Mouse (Mus musculus): Measurements from ENCODE around the gene Exosc5. TPM values are rescaled to one million over a fixed set of nuclear protein-coding genes. Genes with fewer than 3 reads are reported as not detected.
A peak's percentile ranks its signal among the peaks of the same experiment; 100 is the strongest.

The Exosc5 gene
- total RNA-seq, 2 experiments from 2014 or later, result 22.6 to 23.9 TPM

DNA sequence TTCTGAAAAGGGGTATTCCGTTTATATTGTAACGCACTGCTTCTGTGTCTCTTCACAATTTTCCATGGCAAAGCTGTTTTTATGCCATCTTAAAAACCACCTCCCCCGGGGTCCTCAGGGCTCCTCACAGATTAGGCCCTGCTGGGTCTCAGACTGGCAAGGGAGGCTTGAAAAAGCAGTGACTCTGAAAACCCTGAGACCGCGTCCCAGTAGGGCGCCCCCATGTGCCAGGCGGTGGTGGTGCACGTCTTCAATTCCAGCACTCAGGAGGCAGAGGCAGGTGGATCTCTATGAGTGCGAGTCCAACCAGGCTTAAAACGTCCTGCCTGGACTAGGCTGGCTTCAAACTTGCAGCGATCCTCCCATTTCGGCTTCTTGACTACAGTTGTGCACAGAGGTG, 41.8 kb downstream of the Exosc5 start:
- intact Hi-C loops (cut with DNase I), result no loop called here
- no peak for DNase-seq (ENCODE audit: low spot score in 2 of 2)

- intact Hi-C loops (cut with DNase I), result no loop called here
- DNase-seq (ENCODE audit: low spot score in 2 of 2), result no peak
Measured at GRCm38 (mm10) chr7:25702350-25702749, 43.4 kb downstream of the Exosc5 start.

GRCm38 (mm10) chr7:25703793-25704494, 45.0 kb downstream of the Exosc5 start:
- intact Hi-C loops (cut with DNase I), result no loop called here
- no peak for DNase-seq (ENCODE audit: low spot score in 2 of 2)

GRCm38 (mm10) chr7:25704716-25705364, 45.9 kb downstream of the Exosc5 start:
- no peak for DNase-seq (ENCODE audit: low spot score in 2 of 2)
- intact Hi-C loops (cut with DNase I), result no loop called here

DNA sequence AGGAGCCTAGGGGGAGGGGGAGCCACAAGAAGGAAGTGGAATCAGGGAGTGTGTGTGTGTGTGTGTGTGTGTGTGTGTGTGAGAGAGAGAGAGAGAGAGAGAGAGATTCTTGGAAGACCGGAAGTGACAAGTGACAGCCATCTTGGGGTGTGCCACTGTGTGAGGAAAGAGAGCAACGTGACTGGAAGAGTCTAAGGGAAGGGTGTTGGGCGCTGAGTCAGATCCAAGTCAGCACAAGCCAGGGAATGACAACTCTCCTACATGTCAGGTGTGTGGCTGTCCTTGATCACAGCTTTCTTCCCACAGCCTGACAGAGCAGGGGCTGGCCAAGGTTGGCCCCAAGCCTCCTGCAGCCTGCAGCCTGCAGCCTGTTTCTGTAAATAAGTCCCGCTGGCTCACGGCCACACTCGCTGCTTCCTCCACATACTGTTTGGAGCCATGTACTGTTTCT, 46.9 kb downstream of the Exosc5 start:
- intact Hi-C loops (cut with DNase I), result no loop called here
- peak; percentile 51 to 74 for DNase-seq (ENCODE audit: low spot score in 2 of 2)

DNA sequence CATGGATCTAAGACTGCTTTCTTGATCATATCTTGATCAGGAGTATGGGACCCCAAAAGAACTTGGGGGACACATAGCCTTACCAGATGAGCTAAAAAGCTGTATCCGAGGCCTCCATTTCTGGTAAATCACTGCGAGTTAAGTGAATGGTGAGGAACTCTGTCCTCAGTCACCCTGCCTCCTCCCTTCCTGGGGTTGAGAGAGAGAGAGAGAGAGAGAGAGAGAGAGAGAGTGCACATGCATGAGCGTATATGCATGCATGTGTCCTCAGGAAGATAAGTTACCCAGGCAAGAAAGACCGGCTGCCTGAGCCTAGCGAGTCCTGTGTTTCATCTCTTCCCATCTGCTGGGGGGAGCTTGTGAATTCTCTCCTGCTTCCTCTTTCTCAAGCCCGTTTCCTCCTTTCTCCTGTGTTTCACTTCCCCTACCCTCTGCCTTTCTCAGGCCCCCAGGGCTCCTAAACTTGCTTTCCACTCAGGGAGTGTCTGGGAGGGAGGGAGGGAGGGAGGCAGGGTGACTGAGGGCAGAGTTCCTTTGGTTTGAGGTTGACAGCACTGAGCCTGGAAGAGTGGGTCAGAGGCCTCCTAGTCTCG, 47.7 kb downstream of the Exosc5 start:
- peak in 1 of 2 experiments; percentile 48 for DNase-seq (ENCODE audit: low spot score in 2 of 2)

GRCm38 (mm10) chr7:25707581-25708292, 48.8 kb downstream of the Exosc5 start:
- no peak for DNase-seq (ENCODE audit: low spot score in 2 of 2)
- intact Hi-C loops (cut with DNase I), result no loop called here

More for the DNA sequence above, 47.7 kb downstream of the Exosc5 start:
- intact Hi-C loops (cut with DNase I), result no loop called here

DNA sequence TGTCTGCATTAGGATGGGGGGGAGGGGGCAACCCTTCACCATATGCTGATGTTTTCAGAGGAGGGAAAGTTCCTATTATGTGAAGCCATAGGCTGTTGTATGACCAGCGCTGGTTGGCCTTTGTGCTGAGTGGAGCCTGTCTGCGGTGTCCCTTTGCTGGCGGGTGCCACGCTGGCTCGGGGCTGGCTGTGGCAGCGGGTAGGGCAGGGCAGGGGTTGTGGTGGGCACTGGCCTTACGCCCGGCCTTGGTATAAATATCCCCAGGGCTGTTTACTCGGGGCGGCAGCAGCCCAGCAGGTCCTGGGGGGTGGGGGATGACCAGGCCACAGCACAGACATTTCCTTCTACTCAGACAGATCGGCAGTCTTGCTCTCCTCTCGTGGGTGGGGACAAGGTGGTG, 51.0 kb downstream of the Exosc5 start:
- DNase-seq (ENCODE audit: low spot score in 2 of 2), result peak; percentile 53 to 56
- intact Hi-C loops (cut with DNase I), result no loop called here

DNA sequence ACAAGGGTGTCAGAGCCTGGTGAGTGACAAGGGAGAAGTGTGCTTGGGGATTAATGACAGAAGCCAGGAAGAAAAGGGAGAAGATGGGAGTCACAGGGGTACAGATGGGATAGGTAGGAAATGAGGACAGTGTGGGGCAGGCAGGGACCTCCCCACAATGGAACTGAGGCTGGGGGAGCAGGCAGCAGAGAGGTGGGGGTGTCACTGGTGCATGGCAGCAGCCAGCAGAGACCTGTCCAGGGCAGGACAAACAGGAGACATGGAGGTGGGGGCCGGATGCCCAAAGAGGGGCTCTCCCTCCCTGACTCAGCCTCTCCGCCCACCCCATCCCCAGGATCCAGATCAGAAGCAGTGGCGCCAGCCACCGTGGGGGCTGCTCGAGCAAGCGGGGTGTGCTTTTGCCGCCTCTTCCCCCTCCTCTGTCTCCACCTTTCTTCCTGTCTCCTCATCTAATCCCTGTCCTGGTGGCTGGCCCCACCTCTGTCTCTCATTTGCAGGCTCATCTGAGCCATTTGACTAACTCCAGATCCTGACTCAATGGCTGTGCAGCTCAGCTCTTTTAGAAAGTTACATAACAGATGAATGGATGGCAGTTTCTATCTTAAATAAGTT, 51.7 kb downstream of the Exosc5 start:
- peak; percentile 54 to 58 for DNase-seq (ENCODE audit: low spot score in 2 of 2)
- intact Hi-C loops (cut with DNase I), result no loop called here

DNA sequence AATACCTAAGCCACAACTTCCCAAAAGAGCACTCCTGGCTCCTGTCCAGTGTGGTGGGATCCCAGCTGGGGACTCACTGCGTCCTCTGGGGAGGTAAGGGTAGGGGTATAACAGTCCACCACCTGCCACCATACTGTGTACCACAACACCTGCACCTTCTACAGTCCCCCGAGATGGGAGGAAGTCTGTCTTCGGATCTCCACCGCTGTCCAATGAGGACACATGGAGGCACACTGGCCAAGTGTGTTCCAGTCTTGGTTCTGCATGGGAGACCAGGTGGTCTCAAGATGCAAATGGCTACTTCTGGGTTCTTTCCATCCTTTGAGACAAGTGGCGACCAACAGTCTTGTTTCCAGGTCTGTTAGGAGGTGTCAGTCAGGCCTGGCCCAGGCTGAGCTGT, 52.2 kb downstream of the Exosc5 start:
- DNase-seq (ENCODE audit: low spot score in 2 of 2), result no peak
- intact Hi-C loops (cut with DNase I), result no loop called here

GRCm38 (mm10) chr7:25711731-25712197, 52.8 kb downstream of the Exosc5 start:
- intact Hi-C loops (cut with DNase I), result no loop called here
- DNase-seq (ENCODE audit: low spot score in 2 of 2), result no peak

DNA sequence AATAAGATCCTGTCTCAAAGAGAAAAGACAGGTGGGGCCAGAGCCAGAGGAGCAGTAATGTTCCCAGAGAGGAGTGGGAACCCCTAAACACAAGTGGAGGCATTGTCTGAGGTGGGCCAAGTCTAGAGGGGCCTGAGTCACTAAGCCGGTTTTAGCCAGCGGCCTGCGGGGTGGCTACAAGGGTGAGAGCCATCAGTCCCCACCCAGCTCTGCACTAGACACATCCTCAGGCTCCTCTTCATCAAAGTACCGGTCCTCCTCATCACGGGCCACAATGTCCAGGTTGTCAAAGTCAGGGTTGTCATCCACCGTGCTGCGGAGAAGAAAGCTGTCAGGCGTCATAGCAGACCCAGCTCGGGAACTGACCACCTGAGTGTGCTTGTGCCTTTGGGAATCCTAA, 53.8 kb downstream of the Exosc5 start:
- DNase-seq (ENCODE audit: low spot score in 2 of 2), result no peak

GRCm38 (mm10) chr7:25714581-25714980, 55.6 kb downstream of the Exosc5 start:
- intact Hi-C loops (cut with DNase I), result no loop called here
- DNase-seq (ENCODE audit: low spot score in 2 of 2), result no peak

More for the DNA sequence above, 53.8 kb downstream of the Exosc5 start:
- intact Hi-C loops (cut with DNase I), result no loop called here

DNA sequence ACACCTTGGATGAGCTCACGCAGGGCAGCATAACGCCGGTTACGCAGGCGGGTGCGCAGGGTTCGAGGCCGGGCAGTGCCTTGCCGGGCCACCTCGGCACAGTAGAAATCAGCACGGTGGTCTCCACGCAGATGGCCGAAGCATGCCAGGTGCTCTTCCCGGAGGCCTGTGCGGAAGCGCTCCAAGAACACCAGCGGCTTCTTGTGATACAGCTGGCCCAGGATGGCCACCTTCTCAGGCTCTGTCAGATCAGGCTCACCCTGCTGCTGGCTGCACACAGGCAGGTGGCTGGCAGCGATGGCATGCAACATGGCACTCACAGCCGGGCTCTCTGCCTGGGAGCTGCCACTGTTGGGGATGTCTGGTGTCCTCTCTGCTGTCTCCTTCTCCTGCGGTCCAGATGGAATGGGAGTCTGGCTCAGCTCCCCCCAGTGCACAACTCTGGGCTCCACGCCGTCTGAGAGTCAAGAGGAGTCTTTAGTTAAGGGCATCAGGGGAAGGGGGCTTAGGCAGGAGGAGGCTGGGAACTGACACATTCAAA, 56.8 kb downstream of the Exosc5 start:
- DNase-seq (ENCODE audit: low spot score in 2 of 2), result no peak
- intact Hi-C loops (cut with DNase I), result no loop called here

- no peak for DNase-seq (ENCODE audit: low spot score in 2 of 2)
- intact Hi-C loops (cut with DNase I), result no loop called here
Measured at GRCm38 (mm10) chr7:25717478-25717877, 58.5 kb downstream of the Exosc5 start.

- intact Hi-C loops (cut with DNase I), result no loop called here
- peak; percentile 95 to 97 for DNase-seq (ENCODE audit: low spot score in 2 of 2)
Measured at GRCm38 (mm10) chr7:25718788-25719417, 59.9 kb downstream of the Exosc5 start, which contains the start of gene Ccdc97. TSS of gene Ccdc97 (minus strand) at chr7:25719088.

GRCm38 (mm10) chr7:25719761-25720610, 61.0 kb downstream of the Exosc5 start:
- peak; percentile 81 to 85 for DNase-seq (ENCODE audit: low spot score in 2 of 2)
- intact Hi-C loops (cut with DNase I), result no loop called here

- no peak for DNase-seq (ENCODE audit: low spot score in 2 of 2)
- intact Hi-C loops (cut with DNase I), result no loop called here
Measured at GRCm38 (mm10) chr7:25720760-25721159, 61.8 kb downstream of the Exosc5 start.
